Mouse (Mus musculus) midbrain, embryonic 12.5 days (tissue): ENCODE measurements at regions not wholly inside any gene's neighbourhood (a gene's known extent, or its start where the extent isn't known, plus 50 kb on each side); places are given as distances from the start of the nearest gene placed in this dataset.
"Not testable (repeated sequence)": the region's sequence is repeated elsewhere in the genome, so short reads cannot be mapped to it uniquely, and the experiment has no call there.

ENCODE experiments used
- ATAC-seq: fragments of 200-750 bp; cut with Nextera tagmentation; 2 replicates; pipeline ENCODE4 v1.8.0; 2017; ENCODE audit warnings: low read depth, moderate TSS enrichment, moderate library complexity; ENCODE audit not compliant: low FRiP score
- H3K27ac ChIP-seq: fragments of 300-500 bp; sonication (generic); replicated peaks from 2 replicates; pipeline ENCODE4 v1.5.1; 2016; ENCODE audit warnings: mild to moderate bottlenecking
- H3K27me3 ChIP-seq: fragments of 300-500 bp; sonication (generic); 2 replicates; pipeline ENCODE4 v1.6.1; 2016; ENCODE audit warnings: mild to moderate bottlenecking
- H3K36me3 ChIP-seq: fragments of 300-500 bp; sonication (generic); 2 replicates; pipeline ENCODE4 v1.6.1; 2016
- H3K4me1 ChIP-seq: fragments of 300-500 bp; sonication (generic); 2 replicates; pipeline ENCODE4 v1.6.1; 2016
- H3K4me2 ChIP-seq: fragments of 300-500 bp; sonication (generic); replicated peaks from 2 replicates; pipeline ENCODE4 v1.6.1; 2016; ENCODE audit warnings: mild to moderate bottlenecking, moderate library complexity
- H3K4me3 ChIP-seq: fragments of 300-500 bp; sonication (generic); 2 replicates; pipeline ENCODE4 v1.5.1; 2016; ENCODE audit warnings: mild to moderate bottlenecking
- H3K9ac ChIP-seq: fragments of 300-500 bp; sonication (generic); replicated peaks from 2 replicates; pipeline ENCODE4 v1.6.1; 2016; ENCODE audit warnings: mild to moderate bottlenecking, moderate library complexity
- H3K9me3 ChIP-seq: fragments of 300-500 bp; sonication (generic); 2 replicates; pipeline ENCODE4 v1.6.1; 2016; ENCODE audit warnings: mild to moderate bottlenecking
- WGBS: fragments of 180-500 bp; shearing (Covaris S2); methylation state at CpG from one replicate; pipeline ENCODE4 v1.1.7; 2016; 5-methylcytosine and 5-hydroxymethylcytosine counted together

DNA sequence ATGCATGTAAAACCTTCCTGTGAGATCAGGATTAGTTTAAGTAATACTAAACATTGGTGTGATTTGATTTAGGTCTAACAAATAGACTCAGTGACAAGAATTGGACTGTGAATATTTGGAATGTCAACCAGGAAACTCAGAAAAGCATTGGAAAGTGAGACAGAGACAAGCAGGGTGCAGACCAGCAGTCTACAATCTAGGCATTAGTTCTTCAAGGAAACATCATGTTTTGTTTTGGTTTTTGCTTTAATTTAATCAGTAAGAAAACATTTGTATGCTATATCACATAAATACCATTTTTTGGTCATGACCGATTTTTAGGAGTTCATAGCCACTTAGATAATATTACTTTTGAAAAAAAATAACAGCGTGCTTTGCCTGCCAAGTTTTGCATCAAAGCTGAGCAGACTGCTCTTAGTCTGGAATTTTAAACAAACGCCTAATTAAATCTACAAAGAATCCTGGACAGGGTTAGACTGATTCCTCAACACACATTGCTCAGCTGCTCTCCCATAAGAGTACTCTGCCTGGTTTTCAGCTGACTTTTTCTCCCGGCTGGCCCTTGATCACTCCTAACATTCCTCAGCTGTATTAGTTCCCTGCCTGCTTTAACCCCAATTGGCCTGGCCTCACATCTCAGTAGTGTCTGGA, 396.5 kb upstream of the Kcnh7 start:
- no peak for ATAC-seq
- H3K36me3 ChIP-seq: no peaks in the 10 kb centered on the region
- H3K4me3 ChIP-seq: no peak overlapping the region
- 74% methylated on average over 4 of the region's 4 CpGs for WGBS
- no peaks in the 10 kb centered on the region for H3K9me3 ChIP-seq
- peaks cover under 1% of the 10 kb centered on the region; the same call in 1 of the 2 replicates for H3K4me1 ChIP-seq
- H3K27ac ChIP-seq: no peak overlapping the region
- no peak overlapping the region for H3K9ac ChIP-seq
- no peak overlapping the region for H3K4me2 ChIP-seq
- H3K27me3 ChIP-seq: no peaks in the 10 kb centered on the region

- Histone ChIP-seq H3K4me3 (no peak overlapping the region), H3K27me3 (no peaks in the 10 kb centered on the region), H3K36me3 (no peaks in the 10 kb centered on the region), H3K4me1 (peaks cover 20% of the 10 kb centered on the region; the same call in 1 of the 2 replicates), H3K9me3 (no peaks in the 10 kb centered on the region), H3K4me2 (no peak overlapping the region), H3K9ac (no peak overlapping the region), H3K27ac (no peak overlapping the region)
- 32% methylated on average over 5 of the region's 5 CpGs for WGBS
- ATAC-seq: no peak
Measured at GRCm38 (mm10) chr2:63575172-63575571, 391.1 kb upstream of the Kcnh7 start.

DNA sequence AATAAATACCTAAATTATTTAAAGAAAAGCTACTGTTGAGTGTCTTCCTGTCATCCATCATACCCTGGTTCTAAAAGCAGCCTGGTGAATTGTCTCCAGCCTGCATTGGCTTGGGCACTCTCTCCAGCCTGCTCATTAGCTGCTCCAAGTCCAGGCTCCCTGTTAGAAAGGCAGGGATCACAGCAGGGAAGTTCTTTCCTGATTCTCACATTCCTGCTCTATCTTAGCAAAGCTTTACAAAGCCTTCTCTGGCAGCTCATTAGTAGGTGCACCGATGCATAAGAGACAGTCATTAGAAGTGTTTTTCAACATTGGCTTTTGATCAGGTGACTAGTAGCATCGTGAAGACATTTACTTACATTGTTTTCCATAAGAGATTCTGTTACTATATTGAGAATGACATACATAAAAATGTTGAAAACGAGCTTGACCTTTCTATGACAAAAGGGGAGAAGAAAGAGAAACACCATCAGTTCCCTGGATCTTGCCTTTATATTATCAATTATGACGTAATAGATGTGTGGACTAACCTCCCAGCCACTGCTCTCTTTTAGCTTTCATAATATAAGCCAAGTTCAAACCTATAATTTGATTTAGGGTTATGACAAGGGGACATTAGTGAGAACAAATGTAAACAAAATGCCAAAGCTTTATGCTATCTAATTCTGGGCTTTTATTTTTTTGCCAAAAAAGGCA, 390.1 kb upstream of the Kcnh7 start:
- H3K4me3 ChIP-seq: no peak overlapping the region
- H3K4me1 ChIP-seq: peaks cover 20% of the 10 kb centered on the region; the same call in 1 of the 2 replicates
- H3K4me2 ChIP-seq: no peak overlapping the region
- H3K27me3 ChIP-seq: no peaks in the 10 kb centered on the region
- H3K36me3 ChIP-seq: no peaks in the 10 kb centered on the region
- no peak overlapping the region for H3K9ac ChIP-seq
- 10% methylated on average over 4 of the region's 4 CpGs for WGBS
- no peak overlapping the region for H3K27ac ChIP-seq
- no peaks in the 10 kb centered on the region for H3K9me3 ChIP-seq
- ATAC-seq: peak; percentile 78

DNA sequence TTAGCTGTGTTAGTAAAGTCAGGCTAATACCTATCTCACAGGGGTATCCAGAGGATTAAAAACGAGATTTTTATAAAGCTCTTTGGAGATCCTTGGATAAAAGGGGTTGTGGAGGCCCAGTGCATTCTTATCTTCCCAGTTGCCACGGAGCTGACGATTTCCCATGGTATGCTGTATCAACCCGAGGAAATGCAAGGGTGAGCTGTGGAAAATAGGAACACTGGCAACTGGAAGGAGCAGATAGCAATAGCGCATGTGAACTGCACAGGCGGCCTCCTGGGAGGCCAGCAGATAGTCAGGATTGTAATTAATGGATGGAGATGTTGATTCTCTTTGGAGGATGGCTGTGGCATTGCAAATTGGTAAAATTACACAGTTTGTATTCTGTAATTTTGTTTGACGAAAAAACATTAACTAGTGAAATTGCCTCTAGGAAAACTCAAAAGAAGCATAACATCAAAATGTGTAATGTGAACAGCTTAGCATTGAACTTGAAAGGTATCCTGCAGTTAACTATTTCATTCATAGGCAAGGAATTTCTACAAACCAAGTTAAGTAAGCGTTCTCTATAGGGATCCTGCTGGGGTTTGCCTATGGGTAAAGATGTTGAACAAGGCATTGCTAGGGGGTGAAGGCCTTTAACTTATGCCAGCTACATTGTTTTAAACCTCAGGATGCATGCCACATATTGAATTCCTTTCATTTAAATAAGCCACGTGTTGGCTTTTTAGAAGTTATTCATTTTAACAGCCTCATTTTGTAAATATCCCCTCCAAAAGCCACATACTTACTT, 389.1 kb upstream of the Kcnh7 start:
- Histone ChIP-seq H3K4me1 (peaks cover 20% of the 10 kb centered on the region; the same call in 1 of the 2 replicates), H3K9me3 (no peaks in the 10 kb centered on the region), H3K27ac (no peak overlapping the region; the same call in 1 of the 2 replicates), H3K27me3 (no peaks in the 10 kb centered on the region), H3K4me2 (no peak overlapping the region), H3K36me3 (no peaks in the 10 kb centered on the region), H3K4me3 (no peak overlapping the region), H3K9ac (no peak overlapping the region)
- WGBS: 13% methylated on average over 9 of the region's 9 CpGs
- 0 out of 2 replicates have a peak, but pooled peaks have one; percentile 39 for ATAC-seq

DNA sequence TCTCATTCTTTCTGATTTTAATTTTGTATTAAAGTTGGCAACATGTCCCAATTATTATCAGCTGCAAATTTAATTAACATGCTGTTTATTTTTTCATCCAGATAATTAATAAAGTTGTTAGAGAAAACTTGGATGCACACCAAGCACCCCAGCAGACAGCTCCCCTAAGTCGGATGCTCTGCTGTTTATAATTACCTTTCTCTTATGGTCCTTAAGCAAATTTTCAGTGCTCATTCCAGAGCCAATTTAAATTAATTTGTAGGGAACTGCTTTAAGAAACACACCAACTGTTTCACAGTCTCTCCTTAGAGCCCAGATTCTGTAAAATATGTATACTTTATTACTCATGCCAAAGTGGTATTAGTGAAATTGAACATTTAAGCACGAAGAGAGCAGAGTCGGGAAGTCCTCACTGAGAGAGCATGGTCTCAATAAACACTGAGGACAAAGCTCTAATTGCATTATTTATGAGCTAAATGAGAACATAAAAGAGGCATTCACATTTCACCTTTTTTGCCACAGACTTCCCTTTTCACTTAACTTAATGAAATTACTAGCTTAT, 372.9 kb upstream of the Kcnh7 start:
- Histone ChIP-seq H3K4me3 (no peak overlapping the region), H3K36me3 (no peaks in the 10 kb centered on the region), H3K27ac (no peak overlapping the region), H3K9me3 (no peaks in the 10 kb centered on the region), H3K4me2 (no peak overlapping the region), H3K4me1 (no peaks in the 10 kb centered on the region), H3K27me3 (no peaks in the 10 kb centered on the region), H3K9ac (no peak overlapping the region)
- WGBS: 64% methylated on average over 3 of the region's 3 CpGs
- ATAC-seq: no peak

GRCm38 (mm10) chr2:63541836-63542235, 357.7 kb upstream of the Kcnh7 start:
- not testable (repeated sequence) for H3K36me3 ChIP-seq, H3K4me1 ChIP-seq, H3K4me3 ChIP-seq, H3K9me3 ChIP-seq, ATAC-seq, H3K4me2 ChIP-seq, H3K27ac ChIP-seq, H3K27me3 ChIP-seq, H3K9ac ChIP-seq

GRCm38 (mm10) chr2:63518534-63518933, 334.4 kb upstream of the Kcnh7 start:
- H3K27ac ChIP-seq: no peak overlapping the region
- no peaks in the 10 kb centered on the region for H3K36me3 ChIP-seq
- WGBS: 91% methylated on average over 2 of the region's 2 CpGs
- H3K4me1 ChIP-seq: no peaks in the 10 kb centered on the region
- no peaks in the 10 kb centered on the region for H3K9me3 ChIP-seq
- no peak overlapping the region for H3K4me2 ChIP-seq
- no peak for ATAC-seq
- no peak overlapping the region for H3K4me3 ChIP-seq
- no peak overlapping the region for H3K9ac ChIP-seq
- H3K27me3 ChIP-seq: no peaks in the 10 kb centered on the region

DNA sequence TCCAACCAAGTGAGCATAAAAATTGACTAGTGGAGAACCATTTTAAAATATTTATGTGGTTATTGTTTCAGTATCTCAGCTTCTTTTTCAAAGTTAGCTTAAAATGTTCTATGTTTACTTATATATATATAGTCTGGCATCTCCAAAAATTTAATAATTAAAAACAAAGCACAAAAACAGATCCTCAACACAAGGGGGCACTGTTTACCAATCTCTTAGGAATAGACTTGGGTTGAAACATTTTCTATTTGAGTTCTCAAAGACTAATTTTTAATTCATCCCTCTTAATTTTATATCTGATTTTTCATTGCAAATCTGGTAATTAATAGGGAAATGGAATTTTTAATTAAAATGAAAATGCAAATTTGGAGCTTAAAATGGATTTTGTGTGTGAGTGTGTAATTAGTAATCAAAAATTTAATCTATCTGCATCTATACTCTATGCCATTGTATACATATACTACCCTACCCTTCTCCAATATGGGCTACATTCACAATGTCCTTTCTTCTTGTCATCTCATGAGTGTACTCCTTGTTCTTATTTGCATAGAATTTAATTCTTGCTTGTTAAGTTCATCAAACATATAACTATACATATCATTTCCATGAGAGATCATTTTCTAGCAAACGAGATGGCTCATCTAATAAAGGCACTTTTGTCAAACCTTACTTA, 329.6 kb upstream of the Kcnh7 start:
- Histone ChIP-seq H3K4me1 (no peaks in the 10 kb centered on the region), H3K4me3 (no peak overlapping the region), H3K9ac (no peak overlapping the region), H3K4me2 (no peak overlapping the region), H3K36me3 (no peaks in the 10 kb centered on the region), H3K27ac (no peak overlapping the region), H3K9me3 (no peaks in the 10 kb centered on the region), H3K27me3 (no peaks in the 10 kb centered on the region)
- WGBS: 86% methylated on average over 1 of the region's 1 CpGs
- no peak for ATAC-seq

DNA sequence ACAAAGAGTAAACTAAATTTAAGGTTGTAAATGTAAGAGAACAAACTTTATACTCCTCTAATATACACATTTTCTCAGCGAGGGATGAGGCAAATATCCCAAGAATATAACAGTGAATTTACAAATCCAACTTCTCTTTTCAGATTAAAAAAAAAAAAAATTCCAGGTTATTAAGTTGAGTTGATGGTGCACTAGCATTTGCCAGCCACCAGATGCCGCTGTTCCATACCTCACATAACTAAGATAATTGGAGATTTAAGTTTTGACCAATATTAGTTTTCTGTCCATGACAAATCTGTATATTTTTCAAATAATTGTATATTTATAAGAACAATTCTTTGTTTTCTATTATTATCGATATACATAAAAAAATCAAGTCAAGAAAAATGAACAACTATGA, 319.9 kb upstream of the Kcnh7 start:
- Histone ChIP-seq H3K27me3 (no peaks in the 10 kb centered on the region), H3K4me1 (no peaks in the 10 kb centered on the region), H3K27ac (no peak overlapping the region), H3K9me3 (no peaks in the 10 kb centered on the region), H3K4me3 (no peak overlapping the region), H3K9ac (no peak overlapping the region), H3K4me2 (no peak overlapping the region), H3K36me3 (no peaks in the 10 kb centered on the region)
- ATAC-seq: no peak; the same call in 1 of the 2 replicates
- WGBS: 10% methylated on average over 3 of the region's 3 CpGs

- Histone ChIP-seq H3K4me3 (no peak overlapping the region), H3K4me2 (no peak overlapping the region), H3K36me3 (no peaks in the 10 kb centered on the region), H3K27ac (no peak overlapping the region), H3K4me1 (no peaks in the 10 kb centered on the region), H3K9me3 (no peaks in the 10 kb centered on the region), H3K9ac (no peak overlapping the region), H3K27me3 (no peaks in the 10 kb centered on the region)
- 69% methylated on average over 5 of the region's 5 CpGs for WGBS
- ATAC-seq: no peak
Measured at GRCm38 (mm10) chr2:63476411-63476810, 292.3 kb upstream of the Kcnh7 start.

GRCm38 (mm10) chr2:63475255-63475654, 291.2 kb upstream of the Kcnh7 start:
- no peak for ATAC-seq
- H3K4me1 ChIP-seq: no peaks in the 10 kb centered on the region

More at GRCm38 (mm10) chr2:63475255-63475654, 291.2 kb upstream of the Kcnh7 start:
- Histone ChIP-seq H3K36me3 (no peaks in the 10 kb centered on the region), H3K4me2 (no peak overlapping the region), H3K9me3 (no peaks in the 10 kb centered on the region), H3K4me3 (no peak overlapping the region), H3K9ac (no peak overlapping the region), H3K27ac (no peak overlapping the region), H3K27me3 (no peaks in the 10 kb centered on the region)
